Mouse (Mus musculus) lung, postnatal 10 days (tissue): ENCODE measurements around the gene Has3.
"Not testable (repeated sequence)": the region's sequence is repeated elsewhere in the genome, so short reads cannot be mapped to it uniquely, and the experiment has no call there.

Experiments
- DNase-seq: peaks from one replicate; pipeline ENCODE4 v3.0.0; 2021

The Has3 gene

GRCm38 (mm10) chr8:106870051-106870450 is at the start of gene Has3:
TSS of gene Has3 (plus strand) at chr8:106870242.
- DNase-seq, result no peak

GRCm38 (mm10) chr8:106820553-106821515 is 49.2 kb upstream of the Has3 start:
- no peak for DNase-seq

DNA sequence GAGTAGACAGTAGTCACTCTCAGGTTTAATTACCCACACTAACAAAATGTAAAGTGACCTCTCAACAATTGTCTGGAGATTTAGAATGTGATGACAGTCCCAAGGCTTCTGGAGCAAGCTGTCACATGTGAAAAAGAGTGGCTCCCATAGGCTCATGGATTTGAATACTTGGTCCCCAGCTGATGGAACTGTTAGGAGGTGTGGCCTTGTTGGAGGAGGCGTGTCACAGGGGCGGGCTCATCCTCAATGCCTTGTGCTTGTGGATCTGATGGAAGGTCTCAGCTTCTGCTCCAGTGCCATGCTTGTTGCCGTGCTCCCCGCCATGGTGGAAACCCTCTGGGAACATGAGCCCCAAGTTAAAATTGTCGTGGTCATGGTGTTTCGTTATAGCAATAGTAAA is 41.1 kb upstream of the Has3 start:
- DNase-seq, result no peak

DNA sequence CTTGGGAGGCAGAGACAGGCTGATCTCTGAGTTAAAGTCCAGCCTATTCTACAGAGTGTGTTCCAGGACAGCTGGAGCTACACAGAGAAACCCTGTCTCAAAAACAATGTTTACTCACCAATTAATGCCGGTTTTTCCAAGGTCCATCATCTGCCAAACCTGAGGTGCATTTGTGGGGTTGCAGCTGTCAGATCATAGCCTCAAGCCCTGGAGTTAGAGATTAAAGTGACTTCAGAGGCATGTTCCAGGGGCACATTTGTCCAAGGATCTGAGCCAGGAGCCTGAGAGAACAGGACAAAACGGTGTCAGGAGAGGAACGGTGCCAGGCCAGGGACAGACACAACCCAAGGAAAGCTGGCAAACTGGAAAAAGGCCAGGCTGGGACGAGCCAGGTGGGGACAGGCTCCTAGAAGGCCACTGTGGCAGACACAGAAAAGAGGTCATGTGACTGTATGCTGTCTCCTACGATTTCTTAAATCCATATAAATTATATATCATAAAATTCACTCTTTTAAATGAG is 40.5 kb upstream of the Has3 start:
- DNase-seq, result no peak

DNA sequence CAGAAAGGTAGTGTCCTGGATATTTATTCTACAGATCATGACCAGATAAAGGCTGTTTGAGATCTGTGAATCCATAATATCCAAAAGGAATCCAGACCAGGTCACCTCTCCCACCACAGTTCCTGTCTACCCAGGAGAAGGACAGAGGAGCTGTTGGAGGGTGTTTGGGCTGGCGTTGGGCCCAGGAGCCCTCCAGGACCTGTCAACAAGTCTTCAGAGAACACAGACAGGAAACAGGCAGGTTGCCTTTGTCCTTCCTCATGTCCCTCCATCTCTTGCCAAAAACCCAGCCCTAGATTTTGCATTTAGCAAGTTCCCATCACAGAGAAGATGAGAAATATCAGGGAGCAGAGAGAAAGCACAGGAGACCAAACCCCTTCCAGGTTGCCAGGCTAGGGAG is 35.1 kb upstream of the Has3 start:
- peak; percentile 22 for DNase-seq

GRCm38 (mm10) chr8:106836525-106836924 is 33.5 kb upstream of the Has3 start:
- no peak for DNase-seq

DNA sequence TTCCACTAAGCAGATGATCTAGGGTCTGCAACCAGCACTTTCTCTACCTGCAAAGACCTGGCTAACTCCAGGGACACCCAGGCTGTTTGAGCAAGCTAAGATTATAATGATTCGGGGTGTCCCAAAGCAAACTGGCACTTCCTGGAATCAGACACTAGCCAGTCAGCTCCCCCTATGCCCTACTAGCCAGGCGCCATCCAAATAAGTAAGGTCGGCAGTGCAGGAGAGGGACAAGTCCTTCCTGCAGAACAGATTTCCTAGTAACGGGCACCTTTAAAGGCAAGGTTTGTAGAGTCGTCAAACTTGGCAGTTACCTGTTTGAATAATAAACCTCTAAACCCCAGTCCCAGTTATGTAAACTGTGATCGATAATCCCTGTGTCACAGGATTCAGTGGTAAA is 31.2 kb upstream of the Has3 start:
- no peak for DNase-seq

- peak; percentile 20 for DNase-seq
Measured at GRCm38 (mm10) chr8:106839209-106840001, 30.6 kb upstream of the Has3 start.

DNA sequence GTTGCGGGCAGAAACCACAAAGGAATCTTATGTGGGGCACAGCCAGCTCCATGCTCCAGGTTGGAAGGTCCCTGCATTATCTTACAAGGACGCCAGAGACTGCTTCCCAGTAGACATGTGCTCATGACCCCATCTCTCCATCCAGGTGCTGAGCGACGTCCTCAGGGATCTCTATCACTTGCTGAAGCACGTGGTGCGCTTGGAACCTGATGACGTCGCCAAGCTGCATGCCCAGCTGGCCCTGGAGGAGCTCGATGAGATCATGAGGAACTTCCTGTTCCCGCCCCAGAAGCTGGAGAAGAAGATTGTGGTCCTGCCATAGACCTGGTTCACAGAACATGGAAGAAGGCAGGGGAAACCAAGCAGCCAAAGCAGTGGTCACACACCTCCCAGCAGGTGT is 20.0 kb upstream of the Has3 start:
- no peak for DNase-seq

- no peak for DNase-seq
Measured at GRCm38 (mm10) chr8:106854534-106855241, 15.4 kb upstream of the Has3 start.

DNA sequence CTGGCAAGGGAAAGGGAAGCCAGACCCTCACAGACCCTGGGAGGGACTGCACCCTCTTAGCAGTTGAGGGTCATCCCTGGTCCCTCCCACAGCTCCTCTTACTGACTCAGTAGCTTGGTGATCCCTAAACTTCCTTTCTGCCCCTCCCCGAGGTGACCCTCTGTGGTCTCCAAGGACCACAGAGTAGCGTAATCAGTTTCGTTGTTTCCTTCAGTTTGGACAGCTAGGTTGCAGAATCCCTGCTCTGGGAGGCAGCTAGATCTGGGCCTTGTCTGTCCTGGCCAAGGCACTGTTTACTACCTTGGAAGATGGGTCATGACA is 14.8 kb upstream of the Has3 start:
- no peak for DNase-seq

- no peak for DNase-seq
Measured at GRCm38 (mm10) chr8:106862845-106863244, 7.2 kb upstream of the Has3 start.

DNA sequence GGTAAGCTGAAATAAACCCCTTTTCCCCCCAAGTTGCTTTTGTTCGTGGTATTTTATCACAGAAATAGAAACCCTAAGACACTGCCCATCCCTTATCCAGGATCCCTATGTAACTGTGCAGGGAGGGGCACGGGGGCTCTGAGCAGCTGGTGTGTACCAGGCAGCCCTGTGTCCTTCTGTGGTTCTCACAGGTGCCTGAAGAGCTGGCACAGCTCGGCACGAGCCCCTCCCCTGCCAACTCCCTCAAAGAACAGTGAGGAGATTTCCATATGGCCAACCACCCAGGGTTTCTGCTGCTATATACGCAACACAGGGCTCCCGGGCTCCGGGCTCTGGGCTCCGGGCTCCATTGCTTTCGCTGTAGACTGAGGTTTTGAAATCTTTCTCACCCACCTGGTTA is 4.7 kb upstream of the Has3 start:
- DNase-seq, result no peak

DNA sequence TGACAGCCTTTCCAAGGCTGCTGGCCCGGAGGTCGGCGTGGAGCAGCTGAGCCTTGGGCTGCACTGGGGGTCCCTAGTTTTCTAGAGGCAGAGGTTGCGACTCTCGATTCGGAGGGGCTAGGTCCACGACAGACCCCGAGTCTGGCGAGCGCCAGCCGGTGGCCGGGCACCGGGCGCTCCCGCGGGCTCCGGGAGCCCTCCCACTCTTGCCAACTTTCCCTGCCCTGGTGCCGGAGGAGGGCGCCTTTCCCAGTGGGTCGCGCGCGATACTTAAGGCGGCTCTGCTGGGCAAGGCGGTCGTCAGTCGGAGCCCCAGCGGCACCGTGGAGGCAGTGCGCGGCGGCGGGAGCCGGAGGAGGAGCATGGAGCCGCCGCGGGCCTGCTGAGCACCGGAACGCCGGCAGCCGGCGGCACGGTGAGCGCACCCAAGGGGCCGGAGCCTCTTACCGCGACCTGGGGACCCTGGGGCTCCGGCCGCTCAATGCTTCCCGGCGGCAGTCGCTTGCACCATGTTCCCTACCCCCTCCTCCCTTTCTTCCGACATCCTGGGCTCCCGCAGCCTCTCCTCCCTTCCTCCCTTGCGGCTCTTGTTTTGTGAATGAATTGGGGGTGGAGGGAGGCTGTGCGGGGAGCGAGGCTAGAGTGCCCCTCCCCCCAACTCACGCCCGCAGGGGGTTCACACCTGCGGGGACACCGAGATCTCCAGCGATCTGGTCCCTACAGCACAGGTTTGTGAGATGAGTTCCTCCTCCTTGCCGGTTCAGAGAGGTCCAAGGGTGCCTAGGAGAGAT is 690 bp downstream of the Has3 start:
- peak; percentile 74 for DNase-seq

DNA sequence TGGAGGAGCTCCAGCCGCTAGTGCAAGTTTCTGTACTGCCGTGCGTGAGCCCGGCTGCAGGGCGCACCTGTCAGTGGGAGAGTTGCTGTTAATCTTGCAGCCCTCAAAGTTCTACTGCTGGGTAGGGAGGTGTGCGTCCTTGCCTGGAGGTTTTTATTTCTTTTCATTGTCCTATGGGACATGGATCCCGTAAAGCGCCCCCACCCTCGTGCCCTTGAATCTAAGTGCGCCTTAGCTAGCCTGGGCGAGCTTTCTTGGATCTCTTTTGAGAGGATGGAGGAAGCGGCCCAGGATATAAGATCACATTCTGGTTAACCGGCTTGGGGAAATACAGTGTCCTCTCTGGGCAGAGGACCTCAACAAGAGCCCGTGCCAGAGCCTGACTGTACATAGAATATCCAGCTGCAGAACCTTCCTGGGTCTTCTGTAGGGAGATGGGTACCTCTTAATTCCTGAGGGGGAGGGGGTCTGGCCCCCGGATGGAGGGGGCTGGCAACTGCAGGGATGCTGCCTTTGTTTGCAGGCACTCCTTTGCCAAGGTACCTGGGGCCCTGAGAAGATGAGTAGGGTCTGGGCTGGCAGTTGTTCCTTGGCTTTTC is 1.4 kb downstream of the Has3 start:
- DNase-seq, result no peak

DNA sequence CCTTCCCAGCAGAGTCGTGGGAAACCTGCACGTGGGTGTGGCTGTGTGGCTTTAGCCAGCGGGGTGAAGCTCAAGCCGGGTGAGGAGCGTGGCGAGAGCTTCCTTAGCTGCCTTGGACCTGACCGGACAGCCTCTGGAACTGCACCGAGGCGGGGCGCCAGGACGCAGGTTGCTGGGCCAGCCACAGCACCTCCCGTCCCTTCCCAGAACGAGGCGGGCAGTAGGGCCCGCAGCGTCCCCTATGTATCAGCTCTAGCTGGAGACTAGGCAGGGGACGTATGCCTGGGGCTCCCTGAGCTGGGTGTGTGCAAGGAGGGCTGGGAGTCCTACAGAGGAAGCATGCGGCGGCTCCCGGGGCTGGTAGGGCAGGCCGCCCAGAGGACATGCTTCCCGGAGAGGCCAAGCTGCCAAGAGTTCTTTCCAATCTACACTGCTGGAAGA is 1.9 kb downstream of the Has3 start:
- peak; percentile 73 for DNase-seq

DNA sequence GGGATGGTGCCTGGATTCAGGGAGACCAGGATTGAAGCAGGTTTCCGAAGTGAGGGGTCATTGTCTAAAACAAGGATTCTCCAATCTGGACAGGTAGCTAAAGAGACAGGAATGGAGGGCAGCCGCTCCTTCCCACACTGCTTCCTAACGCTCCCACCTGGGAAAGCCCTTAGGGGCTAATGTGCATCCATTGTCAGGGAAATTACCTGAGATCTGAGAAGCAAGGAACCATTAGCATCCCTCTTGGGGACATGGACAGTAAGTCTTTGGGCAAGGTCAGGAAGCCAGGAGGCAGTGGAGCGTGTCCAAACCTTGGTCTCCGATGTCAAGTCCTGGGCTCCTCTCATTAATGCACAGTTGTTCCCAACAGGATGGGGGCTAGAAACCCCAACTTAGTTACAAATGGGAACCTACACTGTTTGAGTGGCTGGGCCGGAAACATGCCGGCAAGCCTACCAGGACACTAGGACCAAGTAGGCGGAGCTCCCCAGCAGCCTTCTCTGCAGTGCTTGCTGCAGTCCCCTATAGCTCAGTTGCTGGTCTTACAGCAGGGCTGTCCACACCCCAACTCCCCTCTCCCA is 2.5 kb downstream of the Has3 start:
- DNase-seq, result no peak

- DNase-seq, result peak; percentile 40
Measured at GRCm38 (mm10) chr8:106880121-106880707, 10.2 kb downstream of the Has3 start.

DNA sequence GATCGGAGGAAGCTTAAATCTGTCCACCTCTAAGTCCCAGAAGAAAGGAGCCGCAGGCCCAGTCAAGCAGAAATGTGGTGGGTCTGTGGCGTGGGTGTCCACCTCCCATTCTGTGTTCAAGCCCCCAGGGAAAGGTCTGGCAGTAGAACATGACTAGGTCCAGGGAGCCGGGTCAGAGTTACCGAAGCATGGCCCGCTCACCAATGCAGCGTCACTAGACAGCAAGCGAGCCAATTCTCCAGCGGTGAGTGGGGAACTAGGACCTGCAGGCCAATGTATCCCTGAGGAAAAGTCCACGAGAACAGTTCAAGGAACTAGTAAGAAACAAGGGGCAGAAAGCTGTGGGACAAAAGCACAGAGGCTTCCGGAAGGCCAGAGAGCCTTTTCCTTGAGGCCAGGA is 14.1 kb downstream of the Has3 start:
- DNase-seq, result not testable (repeated sequence)

DNA sequence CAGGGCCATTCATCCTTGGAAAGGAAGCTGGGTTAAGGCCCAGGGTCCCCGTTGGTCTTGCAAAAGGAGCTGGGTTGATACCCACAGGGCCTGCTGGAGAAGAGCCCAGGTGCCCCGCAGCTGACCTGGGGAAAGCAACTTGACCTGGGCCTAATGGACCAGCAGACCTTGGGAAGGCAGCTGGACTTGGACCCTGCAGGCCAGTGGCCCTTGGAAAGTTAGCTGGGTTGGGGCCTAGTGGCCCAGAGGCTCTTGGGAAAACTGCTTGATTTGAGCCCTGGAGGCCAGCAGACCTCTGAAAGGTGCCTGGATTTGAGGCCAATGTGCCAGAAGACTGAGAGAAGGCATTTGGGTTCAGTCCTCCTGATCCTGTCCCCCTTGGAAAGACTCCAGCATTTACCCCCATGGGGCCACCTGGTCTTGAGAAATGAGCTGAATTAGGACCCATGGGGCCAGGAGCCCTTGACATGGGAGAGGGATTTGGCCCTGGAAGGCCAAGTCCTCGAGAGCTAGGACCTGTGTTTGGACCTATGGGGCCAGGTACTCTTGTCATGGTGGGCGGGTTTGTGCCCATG is 14.9 kb downstream of the Has3 start:
- DNase-seq, result not testable (repeated sequence)
